Mouse (Mus musculus): ENCODE results near the gene Fcrlb. TPM values are rescaled to one million over a fixed set of nuclear protein-coding genes. Genes with fewer than 3 reads are reported as not detected.

The Fcrlb gene
- polyA plus RNA-seq, 1 experiment from 2014 or later = 0.12 TPM

GRCm38 (mm10) chr1:170868107-170868904, 44.4 kb downstream of the Fcrlb start:
- Histone ChIP-seq H3K9ac (peak overlapping the region; percentile 61), H3K27me3 (no peaks in the 10 kb centered on the region), H3K4me1 (0 out of 2 replicates have a peak, but pooled peaks cover 5% of the 10 kb centered on the region), H3K9me3 (replicated peaks) (no peaks in the 10 kb centered on the region), H3K4me2 (replicated peaks) (peak overlapping the region; percentile 62), H3K36me3 (peaks cover 7% of the 10 kb centered on the region), H3K4me3 (replicated peaks) (peak overlapping the region; percentile 79), H3K27ac (replicated peaks) (peak overlapping the region; percentile 71)
- ATAC-seq (ENCODE audit: insufficient number of reproducible peaks, low FRiP score, low TSS enrichment, low read depth) = peak; percentile 81
- under 1% methylated on average over 33 of the region's 33 CpGs for WGBS

- no peaks in the 10 kb centered on the region for H3K9me3 ChIP-seq (replicated peaks)
- WGBS = under 1% methylated on average over 25 of the region's 25 CpGs
- H3K27me3 ChIP-seq = no peaks in the 10 kb centered on the region
- peak; percentile 61; the same call in 1 of the 2 replicates for ATAC-seq (ENCODE audit: insufficient number of reproducible peaks, low FRiP score, low TSS enrichment, low read depth)
- 0 out of 2 replicates have a peak, but pooled peaks cover 5% of the 10 kb centered on the region for H3K4me1 ChIP-seq
- peak within 1 kb of the TSS; percentile 79 for H3K4me3 ChIP-seq (replicated peaks)
- peak within 1 kb of the TSS; percentile 71 for H3K27ac ChIP-seq (replicated peaks)
- H3K4me2 ChIP-seq (replicated peaks) = peak within 1 kb of the TSS; percentile 62
- H3K9ac ChIP-seq = peak within 1 kb of the TSS; percentile 61
- peaks cover 7% of the 10 kb centered on the region for H3K36me3 ChIP-seq
Observed at GRCm38 (mm10) chr1:170867691-170868105, 45.0 kb downstream of the Fcrlb start, which contains the start of gene Atf6. TSS of gene Atf6 (minus strand) at chr1:170867771.

- Histone ChIP-seq H3K9ac (peak overlapping the region; percentile 61), H3K36me3 (peaks cover 3% of the 10 kb centered on the region), H3K27me3 (no peaks in the 10 kb centered on the region), H3K27ac (replicated peaks) (peak overlapping the region; percentile 71), H3K9me3 (replicated peaks) (no peaks in the 10 kb centered on the region), H3K4me1 (0 out of 2 replicates have a peak, but pooled peaks cover 5% of the 10 kb centered on the region), H3K4me3 (replicated peaks) (peak overlapping the region; percentile 79), H3K4me2 (replicated peaks) (peak overlapping the region; percentile 62)
- ATAC-seq (ENCODE audit: insufficient number of reproducible peaks, low FRiP score, low TSS enrichment, low read depth) = peak; percentile 40; the same call in 1 of the 2 replicates
- 1% methylated on average over 30 of the region's 30 CpGs for WGBS
Observed at GRCm38 (mm10) chr1:170866992-170867690, 45.6 kb downstream of the Fcrlb start.

GRCm38 (mm10) chr1:170865406-170865805, 47.3 kb downstream of the Fcrlb start:
- no peak overlapping the region for H3K4me2 ChIP-seq (replicated peaks)
- WGBS = 83% methylated on average over 5 of the region's 5 CpGs
- H3K27me3 ChIP-seq = no peaks in the 10 kb centered on the region
- no peak overlapping the region for H3K9ac ChIP-seq
- H3K4me1 ChIP-seq = 0 out of 2 replicates have a peak, but pooled peaks cover 5% of the 10 kb centered on the region
- ATAC-seq (ENCODE audit: insufficient number of reproducible peaks, low FRiP score, low TSS enrichment, low read depth) = no peak
- H3K36me3 ChIP-seq = no peaks in the 10 kb centered on the region
- H3K4me3 ChIP-seq (replicated peaks) = no peak overlapping the region
- H3K9me3 ChIP-seq (replicated peaks) = no peaks in the 10 kb centered on the region
- H3K27ac ChIP-seq (replicated peaks) = no peak overlapping the region

- Histone ChIP-seq H3K36me3 (no peaks in the 10 kb centered on the region), H3K9ac (no peak overlapping the region), H3K27me3 (no peaks in the 10 kb centered on the region), H3K9me3 (replicated peaks) (no peaks in the 10 kb centered on the region), H3K4me2 (replicated peaks) (no peak overlapping the region), H3K27ac (replicated peaks) (no peak overlapping the region), H3K4me3 (replicated peaks) (no peak overlapping the region), H3K4me1 (0 out of 2 replicates have a peak, but pooled peaks cover 5% of the 10 kb centered on the region)
- no peak for ATAC-seq (ENCODE audit: insufficient number of reproducible peaks, low FRiP score, low TSS enrichment, low read depth)
- WGBS = 62% methylated on average over 3 of the region's 3 CpGs
Observed at GRCm38 (mm10) chr1:170864754-170865153, 48.0 kb downstream of the Fcrlb start.

- no peak overlapping the region for H3K4me3 ChIP-seq (replicated peaks)
- H3K4me1 ChIP-seq = 0 out of 2 replicates have a peak, but pooled peaks cover 5% of the 10 kb centered on the region
- no peaks in the 10 kb centered on the region for H3K36me3 ChIP-seq
- no peak overlapping the region for H3K4me2 ChIP-seq (replicated peaks)
- no peak overlapping the region for H3K27ac ChIP-seq (replicated peaks)
- H3K9ac ChIP-seq = no peak overlapping the region
- no peaks in the 10 kb centered on the region for H3K27me3 ChIP-seq
- no peaks in the 10 kb centered on the region for H3K9me3 ChIP-seq (replicated peaks)
- ATAC-seq (ENCODE audit: insufficient number of reproducible peaks, low FRiP score, low TSS enrichment, low read depth) = no peak
Observed at GRCm38 (mm10) chr1:170864234-170864633, 48.5 kb downstream of the Fcrlb start.

GRCm38 (mm10) chr1:170863033-170863432, 49.7 kb downstream of the Fcrlb start:
- Histone ChIP-seq H3K27me3 (no peaks in the 10 kb centered on the region), H3K9me3 (replicated peaks) (no peaks in the 10 kb centered on the region), H3K4me1 (0 out of 2 replicates have a peak, but pooled peaks cover 5% of the 10 kb centered on the region), H3K36me3 (no peaks in the 10 kb centered on the region), H3K9ac (no peak overlapping the region), H3K27ac (replicated peaks) (no peak overlapping the region), H3K4me3 (replicated peaks) (no peak overlapping the region), H3K4me2 (replicated peaks) (no peak overlapping the region)
- ATAC-seq (ENCODE audit: insufficient number of reproducible peaks, low FRiP score, low TSS enrichment, low read depth) = no peak
- WGBS = 64% methylated on average over 4 of the region's 4 CpGs

- no peaks in the 10 kb centered on the region for H3K36me3 ChIP-seq
- 73% methylated on average over 3 of the region's 3 CpGs for WGBS
- no peak overlapping the region for H3K9ac ChIP-seq
- H3K27me3 ChIP-seq = no peaks in the 10 kb centered on the region
- no peaks in the 10 kb centered on the region for H3K9me3 ChIP-seq (replicated peaks)
- ATAC-seq (ENCODE audit: insufficient number of reproducible peaks, low FRiP score, low TSS enrichment, low read depth) = no peak
- no peak overlapping the region for H3K27ac ChIP-seq (replicated peaks)
- no peak overlapping the region for H3K4me2 ChIP-seq (replicated peaks)
- no peak overlapping the region for H3K4me3 ChIP-seq (replicated peaks)
- 0 out of 2 replicates have a peak, but pooled peaks cover 5% of the 10 kb centered on the region for H3K4me1 ChIP-seq
Observed at GRCm38 (mm10) chr1:170862435-170862717, 50.4 kb downstream of the Fcrlb start.

GRCm38 (mm10) chr1:170861671-170862434, 50.9 kb downstream of the Fcrlb start:
- no peak overlapping the region for H3K9ac ChIP-seq
- H3K36me3 ChIP-seq = no peaks in the 10 kb centered on the region
- H3K9me3 ChIP-seq (replicated peaks) = no peaks in the 10 kb centered on the region
- H3K4me3 ChIP-seq (replicated peaks) = no peak overlapping the region
- H3K4me1 ChIP-seq = 0 out of 2 replicates have a peak, but pooled peaks cover 2% of the 10 kb centered on the region
- ATAC-seq (ENCODE audit: insufficient number of reproducible peaks, low FRiP score, low TSS enrichment, low read depth) = no peak
- 79% methylated on average over 13 of the region's 13 CpGs for WGBS
- H3K27me3 ChIP-seq = no peaks in the 10 kb centered on the region
- no peak overlapping the region for H3K4me2 ChIP-seq (replicated peaks)
- H3K27ac ChIP-seq (replicated peaks) = no peak overlapping the region

GRCm38 (mm10) chr1:170858872-170859271, 53.9 kb downstream of the Fcrlb start:
- Histone ChIP-seq H3K27ac (replicated peaks) (no peak overlapping the region), H3K4me1 (no peaks in the 10 kb centered on the region), H3K27me3 (no peaks in the 10 kb centered on the region), H3K9ac (no peak overlapping the region), H3K4me2 (replicated peaks) (no peak overlapping the region), H3K4me3 (replicated peaks) (no peak overlapping the region), H3K9me3 (replicated peaks) (no peaks in the 10 kb centered on the region), H3K36me3 (no peaks in the 10 kb centered on the region)
- 93% methylated on average over 2 of the region's 2 CpGs for WGBS
- ATAC-seq (ENCODE audit: insufficient number of reproducible peaks, low FRiP score, low TSS enrichment, low read depth) = no peak

GRCm38 (mm10) chr1:170857369-170857768, 55.4 kb downstream of the Fcrlb start:
- H3K27ac ChIP-seq (replicated peaks) = no peak overlapping the region
- no peak overlapping the region for H3K4me2 ChIP-seq (replicated peaks)
- no peak overlapping the region for H3K9ac ChIP-seq
- 82% methylated on average over 2 of the region's 2 CpGs for WGBS
- no peaks in the 10 kb centered on the region for H3K4me1 ChIP-seq
- H3K4me3 ChIP-seq (replicated peaks) = no peak overlapping the region
- H3K9me3 ChIP-seq (replicated peaks) = no peaks in the 10 kb centered on the region
- H3K36me3 ChIP-seq = no peaks in the 10 kb centered on the region
- no peaks in the 10 kb centered on the region for H3K27me3 ChIP-seq
- ATAC-seq (ENCODE audit: insufficient number of reproducible peaks, low FRiP score, low TSS enrichment, low read depth) = no peak
